Mouse (Mus musculus): ENCODE results near the gene Trpc4ap. TPM values are rescaled to one million over a fixed set of nuclear protein-coding genes. Genes with fewer than 3 reads are reported as not detected.
"Not testable (repeated sequence)": the region's sequence is repeated elsewhere in the genome, so short reads cannot be mapped to it uniquely, and the experiment has no call there.

The Trpc4ap gene
- polyA plus RNA-seq (2011; ENCODE audit: insufficient read depth, insufficient read length, low read depth, missing spikeins): 80.0 and 81.2 TPM in 2 replicates

DNA sequence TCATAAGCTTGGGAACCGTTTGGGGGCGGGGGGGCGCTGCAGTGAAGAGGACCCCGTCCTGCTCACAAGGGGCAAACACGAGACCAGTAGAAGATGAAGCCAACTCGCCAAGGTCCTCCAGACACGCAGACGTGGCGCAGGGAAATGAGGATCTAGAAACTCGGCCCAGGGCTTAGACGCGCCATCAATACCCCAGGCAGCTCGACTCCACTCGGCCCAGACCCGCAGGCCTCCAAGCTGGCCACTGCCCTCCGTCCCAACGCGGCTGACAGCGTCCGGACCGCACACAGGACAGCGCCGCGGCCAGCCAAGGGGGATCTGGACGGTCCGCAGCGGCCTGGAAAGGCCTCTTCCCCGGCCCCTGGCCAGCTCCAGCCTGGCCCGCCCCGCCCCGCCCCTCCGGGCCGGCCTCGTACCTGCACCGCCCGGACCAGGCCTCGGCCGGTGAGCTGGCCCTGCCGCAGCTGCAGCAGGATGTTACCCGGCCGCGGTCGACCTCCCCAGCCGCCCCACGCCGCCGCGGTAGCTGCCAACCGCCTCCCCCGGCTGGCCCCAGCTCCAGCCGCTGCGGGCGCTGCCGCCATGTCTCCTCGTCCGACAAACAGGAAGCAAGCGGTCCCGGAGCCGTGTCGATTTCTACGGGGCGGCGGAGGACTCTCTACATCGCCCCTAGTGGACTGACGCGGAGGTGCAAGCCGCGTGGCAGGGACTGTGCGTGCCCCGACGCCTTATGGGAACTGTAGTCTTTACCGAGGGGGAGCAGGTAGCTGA lies at the start of gene Trpc4ap:
Trpc4ap (minus strand) TSS at position 662 of the 771 bp plus-strand sequence.
- H3K9me3 ChIP-seq (replicated peaks; ENCODE audit: control insufficient read depth, insufficient read depth, low read length, poor library complexity, severe bottlenecking): no peaks in the 10 kb centered on the region
- no peaks in the 10 kb centered on the region for H3K4me1 ChIP-seq (ENCODE audit: control insufficient read depth, insufficient read depth, low read length)
- 0 out of 2 replicates have a peak, but pooled peaks have one; percentile 9 for TF ChIP-seq EP300 (IDR thresholded peaks at IDR 0.05; ENCODE audit: insufficient read depth, low read depth, low read length)
- TF ChIP-seq CTCF (IDR thresholded peaks at IDR 0.05; ENCODE audit: low read depth, low read length): peak; percentile 85
- no peak for TF ChIP-seq POLR2A (IDR thresholded peaks at IDR 0.05; ENCODE audit: insufficient read depth, low read length)
- H3K27ac ChIP-seq (ENCODE audit: insufficient read depth, low read length): no peak within 1 kb of the TSS
- peak within 1 kb of the TSS; percentile 98 for H3K4me3 ChIP-seq (ENCODE audit: low read depth, low read length)
- peak within 1 kb of the TSS; percentile 86 for H3K9ac ChIP-seq (ENCODE audit: low read depth, poor library complexity, severe bottlenecking)
- H3K27me3 ChIP-seq (ENCODE audit: control insufficient read depth, insufficient read depth, low read length, poor library complexity, severe bottlenecking): no peaks in the 10 kb centered on the region
- no peaks in the 10 kb centered on the region for H3K36me3 ChIP-seq (ENCODE audit: control insufficient read depth, insufficient read depth, low read length, poor library complexity, severe bottlenecking)

DNA sequence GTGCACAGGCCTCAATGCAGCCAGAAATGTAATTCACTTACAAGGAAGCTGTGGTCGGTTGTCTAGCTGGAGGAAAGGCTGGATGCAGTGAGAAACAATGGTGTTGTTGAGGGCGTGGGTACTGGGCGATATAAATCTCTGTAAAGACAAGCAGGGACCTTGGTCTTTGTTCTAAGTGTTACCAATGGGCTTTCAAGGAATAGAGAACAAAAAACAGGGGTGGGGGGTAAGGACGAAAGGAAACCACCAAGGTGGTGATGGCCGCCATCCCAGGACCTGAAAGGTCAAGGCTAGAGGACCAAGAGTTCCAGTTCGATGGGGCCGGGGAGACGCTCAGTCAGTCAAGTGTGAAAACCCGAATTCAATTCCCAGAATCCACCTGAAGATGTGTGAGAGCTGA lies 45.6 kb upstream of the Trpc4ap start:
- H3K9ac ChIP-seq (ENCODE audit: low read depth, poor library complexity, severe bottlenecking): no peak overlapping the region
- no peaks in the 10 kb centered on the region for H3K27me3 ChIP-seq (ENCODE audit: control insufficient read depth, insufficient read depth, low read length, poor library complexity, severe bottlenecking)
- no peaks in the 10 kb centered on the region for H3K9me3 ChIP-seq (replicated peaks; ENCODE audit: control insufficient read depth, insufficient read depth, low read length, poor library complexity, severe bottlenecking)
- H3K27ac ChIP-seq (ENCODE audit: insufficient read depth, low read length): no peak overlapping the region
- H3K36me3 ChIP-seq (ENCODE audit: control insufficient read depth, insufficient read depth, low read length, poor library complexity, severe bottlenecking): no peaks in the 10 kb centered on the region
- H3K4me3 ChIP-seq (ENCODE audit: low read depth, low read length): no peak overlapping the region
- TF ChIP-seq POLR2A (IDR thresholded peaks at IDR 0.05; ENCODE audit: insufficient read depth, low read length) (no peak), EP300 (IDR thresholded peaks at IDR 0.05; ENCODE audit: insufficient read depth, low read depth, low read length) (no peak), CTCF (IDR thresholded peaks at IDR 0.05; ENCODE audit: low read depth, low read length) (no peak)
- peaks cover 1% of the 10 kb centered on the region for H3K4me1 ChIP-seq (ENCODE audit: control insufficient read depth, insufficient read depth, low read length)

DNA sequence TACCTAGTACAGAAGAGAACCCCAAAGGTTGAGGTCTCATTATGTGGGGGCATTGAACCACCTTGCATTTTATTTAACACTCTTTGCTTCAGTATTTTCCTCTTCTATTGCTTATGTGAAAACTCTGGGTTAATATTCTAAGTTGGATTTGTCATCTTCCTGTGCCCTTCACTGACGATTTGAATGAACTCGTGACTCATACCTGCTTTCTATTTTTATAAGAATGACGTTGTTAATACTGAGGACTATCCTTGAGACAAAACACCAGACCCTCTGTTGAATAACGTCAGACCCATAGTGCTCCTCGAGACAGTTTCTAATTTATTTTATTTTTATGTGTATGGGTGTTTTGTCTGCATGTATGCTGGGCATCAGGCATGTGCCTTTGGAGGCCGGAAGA lies 44.8 kb upstream of the Trpc4ap start:
- H3K9me3 ChIP-seq (replicated peaks; ENCODE audit: control insufficient read depth, insufficient read depth, low read length, poor library complexity, severe bottlenecking): no peaks in the 10 kb centered on the region
- H3K9ac ChIP-seq (ENCODE audit: low read depth, poor library complexity, severe bottlenecking): no peak overlapping the region
- no peak overlapping the region for H3K4me3 ChIP-seq (ENCODE audit: low read depth, low read length)
- H3K27ac ChIP-seq (ENCODE audit: insufficient read depth, low read length): no peak overlapping the region
- no peaks in the 10 kb centered on the region for H3K27me3 ChIP-seq (ENCODE audit: control insufficient read depth, insufficient read depth, low read length, poor library complexity, severe bottlenecking)
- TF ChIP-seq POLR2A (IDR thresholded peaks at IDR 0.05; ENCODE audit: insufficient read depth, low read length): no peak
- no peak for TF ChIP-seq EP300 (IDR thresholded peaks at IDR 0.05; ENCODE audit: insufficient read depth, low read depth, low read length)
- no peak for TF ChIP-seq CTCF (IDR thresholded peaks at IDR 0.05; ENCODE audit: low read depth, low read length)
- no peaks in the 10 kb centered on the region for H3K4me1 ChIP-seq (ENCODE audit: control insufficient read depth, insufficient read depth, low read length)
- no peaks in the 10 kb centered on the region for H3K36me3 ChIP-seq (ENCODE audit: control insufficient read depth, insufficient read depth, low read length, poor library complexity, severe bottlenecking)

DNA sequence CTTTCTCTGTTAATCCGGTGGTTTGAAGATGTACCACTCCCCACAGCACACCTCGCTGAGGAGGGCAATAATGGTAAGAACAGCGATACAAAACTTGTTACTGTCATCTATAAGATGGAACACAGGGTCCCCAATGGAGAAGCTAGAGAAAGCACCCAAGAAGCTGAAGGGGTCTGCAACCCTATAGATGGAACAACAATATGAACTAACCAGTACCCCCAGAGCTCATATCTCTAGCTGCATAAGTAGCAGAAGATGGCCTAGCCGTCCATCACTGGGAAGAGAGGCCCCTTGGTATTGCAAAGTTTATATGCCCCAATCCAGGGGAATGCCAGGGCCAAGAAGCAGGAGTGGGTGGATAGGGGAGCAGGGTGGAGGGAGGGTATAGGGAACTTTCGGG lies 43.6 kb upstream of the Trpc4ap start, which contains the start of gene Gm17581:
Gm17581 (minus strand) TSS at position 101 of the 400 bp plus-strand sequence.
- H3K9ac ChIP-seq (ENCODE audit: low read depth, poor library complexity, severe bottlenecking); H3K9me3 ChIP-seq (replicated peaks; ENCODE audit: control insufficient read depth, insufficient read depth, low read length, poor library complexity, severe bottlenecking); H3K27me3 ChIP-seq (ENCODE audit: control insufficient read depth, insufficient read depth, low read length, poor library complexity, severe bottlenecking); H3K4me3 ChIP-seq (ENCODE audit: low read depth, low read length); H3K36me3 ChIP-seq (ENCODE audit: control insufficient read depth, insufficient read depth, low read length, poor library complexity, severe bottlenecking); H3K27ac ChIP-seq (ENCODE audit: insufficient read depth, low read length); H3K4me1 ChIP-seq (ENCODE audit: control insufficient read depth, insufficient read depth, low read length): not testable (repeated sequence)

DNA sequence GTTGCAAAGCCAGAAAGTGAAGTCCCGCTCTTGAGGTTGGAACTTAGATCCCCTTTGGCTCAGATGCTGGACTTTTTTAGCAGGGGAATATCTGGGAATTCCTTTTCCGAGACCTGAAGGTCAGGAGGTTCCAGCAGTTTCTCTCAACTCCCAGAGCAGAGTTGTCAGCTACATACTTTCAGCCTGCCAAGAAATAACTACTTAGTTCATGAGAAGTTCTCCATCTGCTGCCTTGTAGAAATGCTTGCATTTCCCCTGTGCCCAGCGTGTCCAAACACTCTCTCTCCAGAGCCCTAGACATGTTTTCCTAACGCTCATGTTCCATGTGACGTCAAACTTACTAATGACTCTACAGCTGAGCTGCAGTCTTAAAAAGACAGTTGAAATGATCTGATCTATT lies 42.9 kb upstream of the Trpc4ap start:
- TF ChIP-seq EP300 (IDR thresholded peaks at IDR 0.05; ENCODE audit: insufficient read depth, low read depth, low read length) (no peak), CTCF (IDR thresholded peaks at IDR 0.05; ENCODE audit: low read depth, low read length) (no peak)
- H3K27ac ChIP-seq (ENCODE audit: insufficient read depth, low read length): no peak overlapping the region
- no peak overlapping the region for H3K4me3 ChIP-seq (ENCODE audit: low read depth, low read length)

DNA sequence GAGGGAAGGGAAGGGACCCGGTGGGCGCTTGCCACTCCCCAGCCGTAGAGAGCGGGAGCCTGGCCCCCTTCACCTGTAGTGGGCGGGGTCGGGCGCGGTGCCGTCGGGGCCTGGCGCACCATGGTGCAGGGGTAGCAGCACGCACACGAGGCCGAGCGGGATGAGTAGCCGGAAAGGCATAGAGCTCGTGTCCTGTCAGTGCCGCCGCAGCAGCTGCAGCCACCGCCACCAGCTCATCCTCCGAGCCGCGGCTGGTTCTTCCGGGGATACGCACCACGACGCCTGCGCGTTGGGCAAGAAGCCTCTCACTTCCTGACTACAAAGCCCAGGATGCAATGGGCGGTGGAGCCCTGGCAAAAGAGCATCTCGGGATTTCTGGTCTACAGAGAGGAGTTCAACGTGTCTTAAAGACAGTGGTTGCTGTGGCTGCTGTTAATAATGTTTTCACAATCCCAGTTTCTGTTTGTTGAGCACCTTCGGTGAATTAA lies 37.0 kb upstream of the Trpc4ap start, which contains the start of gene Edem2:
Edem2 (minus strand) TSS at position 318 of the 488 bp plus-strand sequence.
- no peaks in the 10 kb centered on the region for H3K9me3 ChIP-seq (replicated peaks; ENCODE audit: control insufficient read depth, insufficient read depth, low read length, poor library complexity, severe bottlenecking)
- H3K4me1 ChIP-seq (ENCODE audit: control insufficient read depth, insufficient read depth, low read length): no peaks in the 10 kb centered on the region
- no peaks in the 10 kb centered on the region for H3K36me3 ChIP-seq (ENCODE audit: control insufficient read depth, insufficient read depth, low read length, poor library complexity, severe bottlenecking)
- TF ChIP-seq POLR2A (IDR thresholded peaks at IDR 0.05; ENCODE audit: insufficient read depth, low read length) (peak; percentile 73), CTCF (IDR thresholded peaks at IDR 0.05; ENCODE audit: low read depth, low read length) (no peak)
- H3K4me3 ChIP-seq (ENCODE audit: low read depth, low read length): peak within 1 kb of the TSS; percentile 79
- no peak within 1 kb of the TSS for H3K27ac ChIP-seq (ENCODE audit: insufficient read depth, low read length)
- H3K9ac ChIP-seq (ENCODE audit: low read depth, poor library complexity, severe bottlenecking): peak within 1 kb of the TSS; percentile 21
- H3K27me3 ChIP-seq (ENCODE audit: control insufficient read depth, insufficient read depth, low read length, poor library complexity, severe bottlenecking): no peaks in the 10 kb centered on the region

More for the DNA sequence above, 42.9 kb upstream of the Trpc4ap start:
- Histone ChIP-seq H3K27me3 (ENCODE audit: control insufficient read depth, insufficient read depth, low read length, poor library complexity, severe bottlenecking) (no peaks in the 10 kb centered on the region), H3K36me3 (ENCODE audit: control insufficient read depth, insufficient read depth, low read length, poor library complexity, severe bottlenecking) (no peaks in the 10 kb centered on the region), H3K9me3 (replicated peaks; ENCODE audit: control insufficient read depth, insufficient read depth, low read length, poor library complexity, severe bottlenecking) (no peaks in the 10 kb centered on the region), H3K4me1 (ENCODE audit: control insufficient read depth, insufficient read depth, low read length) (no peaks in the 10 kb centered on the region), H3K9ac (ENCODE audit: low read depth, poor library complexity, severe bottlenecking) (no peak overlapping the region)

All from ES-Bruce4 (cell line).